Mouse (Mus musculus) effector memory CD4-positive, alpha-beta T cell, adult 5 months (primary cell): ENCODE measurements around the gene Fam129b. TPM values are rescaled to one million over a fixed set of nuclear protein-coding genes. Genes with fewer than 3 reads are reported as not detected.

Source experiments
- polyA plus RNA-seq: library from polyadenylated mRNA; unstranded; fragments of 100-300 nt; shearing (Covaris generic); gene quantifications from one replicate; pipeline ENCODE4 v1.2.1, GENCODE M21; 2017

Gene Fam129b
- 1.5 TPM for polyA plus RNA-seq

DNA sequence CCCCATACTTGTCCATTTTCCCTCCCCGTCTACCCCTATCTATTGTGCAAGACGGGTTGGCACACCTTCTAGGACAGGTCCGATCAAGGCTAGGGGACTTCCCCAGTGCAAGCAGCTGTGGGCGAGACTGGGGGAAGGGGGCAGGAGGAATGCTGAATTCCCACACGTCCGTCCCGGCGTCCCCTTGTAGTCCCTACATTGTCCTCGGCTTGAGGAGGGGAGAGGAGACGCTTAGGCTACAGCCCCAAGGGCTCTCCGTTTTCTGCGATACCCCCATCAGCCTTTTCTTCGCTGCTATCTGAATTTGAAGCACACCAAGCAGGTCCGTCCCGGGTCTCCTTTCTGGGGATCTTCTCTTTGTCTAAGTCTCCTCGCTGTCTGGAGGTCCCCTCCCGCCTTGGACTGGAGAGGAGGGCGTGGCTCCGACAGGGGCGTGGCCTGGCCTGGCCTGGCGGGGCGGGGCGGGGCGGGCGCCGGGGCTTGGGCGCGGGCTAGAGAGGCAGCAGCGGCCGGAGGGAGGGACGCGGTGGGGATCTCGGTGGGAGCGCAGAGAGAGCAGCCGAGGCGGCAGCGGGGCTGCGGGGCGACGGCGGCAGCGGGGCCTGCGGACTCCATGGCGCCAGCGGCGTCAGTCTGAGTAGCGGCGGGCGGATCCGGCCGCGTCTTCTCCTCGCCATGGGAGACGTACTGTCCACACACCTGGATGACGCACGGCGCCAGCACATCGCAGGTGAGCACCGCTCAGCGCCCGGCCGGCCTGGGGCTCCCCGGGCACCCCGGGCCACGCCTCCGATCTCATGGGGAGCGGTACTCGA is at the start of gene Fam129b:
Gene Fam129b, plus strand, starts transcription at position 440 of the 815 bp plus-strand sequence.

GRCm38 (mm10) chr2:32846805-32847467 is 29.0 kb upstream of the Fam129b start, which contains the start of gene Stxbp1:
Gene Stxbp1, minus strand, starts transcription at chr2:32847245.

GRCm38 (mm10) chr2:32961192-32961995 is 85.5 kb downstream of the Fam129b start, which contains the start of the genes Rpl12 and Lrsam1:
Gene Rpl12, plus strand, starts transcription at chr2:32961559.
Gene Lrsam1, minus strand, starts transcription at chr2:32961614.

Other genes with a start within 250 kb of the Fam129b start
- not detected for gene Eng, start 229.5 kb upstream of the Fam129b start, polyA plus RNA-seq
- 14.1 TPM for gene Fpgs, start 172.0 kb upstream of the Fam129b start, polyA plus RNA-seq
- 126 TPM for gene Cdk9, start 163.0 kb upstream of the Fam129b start, polyA plus RNA-seq
- 62.7 TPM for gene Sh2d3c, start 155.1 kb upstream of the Fam129b start, polyA plus RNA-seq
- gene 6330409D20Rik, start 135.1 kb upstream of the Fam129b start, polyA plus RNA-seq, result not detected
- gene Tor2a, start 118.9 kb upstream of the Fam129b start, polyA plus RNA-seq, result 39.1 TPM
- gene Ttc16, start 100.5 kb upstream of the Fam129b start, polyA plus RNA-seq, result 2.0 TPM
- 12.3 TPM for gene Ptrh1, start 100.3 kb upstream of the Fam129b start, polyA plus RNA-seq
- gene Cfap157, start 91.7 kb upstream of the Fam129b start, polyA plus RNA-seq, result 2.5 TPM
- gene Stxbp1, start 28.9 kb upstream of the Fam129b start, polyA plus RNA-seq, result 13.5 TPM
- gene Rpl12, start 85.4 kb downstream of the Fam129b start, polyA plus RNA-seq, result 42.5 TPM
- 5.4 TPM for gene Lrsam1, start 85.5 kb downstream of the Fam129b start, polyA plus RNA-seq
- 14.6 TPM for gene Slc2a8, start 106.0 kb downstream of the Fam129b start, polyA plus RNA-seq